In the genomic region with DNA sequence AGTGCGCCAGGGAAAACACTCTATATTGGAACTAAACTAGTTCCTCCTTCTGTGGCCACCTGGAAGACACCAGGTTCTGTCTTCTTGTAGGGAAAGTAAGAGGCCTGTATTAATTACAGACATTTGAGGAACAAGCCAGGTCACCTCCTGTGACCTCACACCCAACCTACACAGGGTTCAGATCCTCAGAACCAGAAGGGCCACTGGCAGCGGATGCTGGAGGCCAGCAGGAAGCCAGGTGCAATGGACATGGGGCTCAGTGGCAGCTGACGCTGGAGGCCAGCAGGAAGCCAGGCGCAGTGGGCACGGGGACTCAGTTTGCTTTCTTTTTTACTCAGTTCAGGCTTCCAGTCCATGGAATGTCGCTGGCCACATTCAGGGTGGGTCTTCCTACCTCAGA, we compare ENCODE assay signal across 14 mouse cellular contexts.
"Had no signal": no experiment of that assay in that cellular context is flagged by ENCODE, and none has a peak within 500 bp of the region (broad histone marks: within the 10 kb centered on the region; RNA-seq: fewer than 3 reads in every experiment).

No protein-coding gene starts in this region.

- H3K27ac ChIP-seq: kidney, embryonic 15.5 days; limb, embryonic 13.5 days; liver, embryonic 14.5 days; midbrain, embryonic 13.5 days; neural tube, embryonic 15.5 days; stomach, embryonic 15.5 days had no signal

- H3K36me3 ChIP-seq: kidney, embryonic 15.5 days; limb, embryonic 13.5 days; midbrain, embryonic 13.5 days; neural tube, embryonic 15.5 days; stomach, embryonic 15.5 days had no signal

- DNase-seq: kidney, adult 2 months; kidney, postnatal 14 days; layer of hippocampus, adult 9-11 months; layer of hippocampus, postnatal 36 days; lung, adult 18-20 months; right cerebral cortex, adult 18-20 months; right cerebral cortex, postnatal 25 days; thymus, postnatal 4 days had no signal

- H3K4me3 ChIP-seq: kidney, embryonic 15.5 days; limb, embryonic 13.5 days; midbrain, embryonic 13.5 days; neural tube, embryonic 15.5 days; stomach, embryonic 15.5 days had no signal

- H3K9me3 ChIP-seq: kidney, embryonic 15.5 days; limb, embryonic 13.5 days; midbrain, embryonic 13.5 days; neural tube, embryonic 15.5 days; stomach, embryonic 15.5 days had no signal

- H3K4me1 ChIP-seq: kidney, embryonic 15.5 days; limb, embryonic 13.5 days; midbrain, embryonic 13.5 days; neural tube, embryonic 15.5 days; stomach, embryonic 15.5 days had no signal

- ATAC-seq: midbrain, embryonic 13.5 days had no signal

- H3K27me3 ChIP-seq: kidney, embryonic 15.5 days; limb, embryonic 13.5 days; midbrain, embryonic 13.5 days; neural tube, embryonic 15.5 days; stomach, embryonic 15.5 days had no signal
